Mouse (Mus musculus) large intestine, adult 2 months (tissue): ENCODE data around the gene Krtap28-13. TPM values are rescaled to one million over a fixed set of nuclear protein-coding genes. Genes with fewer than 3 reads are reported as not detected.

Experiments used
- DNase-seq: peaks from one replicate; pipeline ENCODE4 v3.0.0-alpha.2; 2012; ENCODE audit warnings: low read depth, low spot score
- WGBS: fragments of 180-500 bp; shearing (Covaris S2); methylation state at CpG from one replicate; pipeline ENCODE4 v1.1.7; 2018; 5-methylcytosine and 5-hydroxymethylcytosine counted together
- polyA plus RNA-seq: library from polyadenylated mRNA; depleted of rRNA; stranded (reverse); fragments of >200 nt; gene quantifications from 2 replicates; pipeline ENCODE4 v1.2.3, GENCODE M21; 2012; rRNA removed

Krtap28-13 gene
- polyA plus RNA-seq, 1 experiment, result not detected

DNA sequence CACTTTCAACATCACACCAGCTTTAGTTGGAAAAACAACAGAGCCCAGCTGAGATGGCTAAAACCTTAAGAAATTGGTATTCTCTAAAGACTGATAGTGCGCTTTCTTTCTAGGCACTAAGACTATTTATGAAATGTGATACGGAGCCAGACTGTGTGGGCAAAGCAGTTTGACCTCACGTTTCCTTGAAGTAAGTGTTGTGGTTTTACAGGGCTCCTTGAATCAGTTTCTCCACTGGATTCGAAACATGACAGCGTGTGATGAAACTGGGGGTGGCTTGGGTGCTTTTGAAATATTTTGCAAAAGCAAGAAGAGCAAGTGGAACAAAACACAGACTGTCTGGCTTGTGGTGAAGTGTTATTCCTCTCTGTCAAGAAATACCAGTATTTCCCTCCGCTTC, 16.3 kb downstream of the Krtap28-13 start:
- no peak for DNase-seq
- 77% methylated on average over 6 of the region's 6 CpGs for WGBS

DNA sequence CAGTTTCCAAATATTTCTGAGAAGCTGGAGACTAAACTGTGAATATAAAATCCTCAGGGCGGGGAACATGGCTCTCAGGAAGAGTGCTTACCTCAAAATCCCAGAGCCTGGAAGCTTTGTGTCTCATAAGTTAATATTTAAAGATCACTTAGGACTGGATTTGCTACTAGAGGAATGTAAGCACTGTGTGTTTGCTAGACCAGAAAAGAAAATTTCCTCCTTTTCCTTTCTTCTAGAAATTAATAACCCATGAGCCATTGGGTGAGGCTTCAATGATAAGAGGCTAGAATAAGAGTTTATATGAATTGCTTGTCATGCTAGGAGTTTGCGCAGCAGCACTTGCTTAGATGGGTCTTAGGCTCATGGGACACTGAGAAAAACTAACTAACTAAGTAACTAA, 24.1 kb downstream of the Krtap28-13 start:
- 53% methylated on average over 2 of the region's 2 CpGs for WGBS
- DNase-seq, result no peak

DNA sequence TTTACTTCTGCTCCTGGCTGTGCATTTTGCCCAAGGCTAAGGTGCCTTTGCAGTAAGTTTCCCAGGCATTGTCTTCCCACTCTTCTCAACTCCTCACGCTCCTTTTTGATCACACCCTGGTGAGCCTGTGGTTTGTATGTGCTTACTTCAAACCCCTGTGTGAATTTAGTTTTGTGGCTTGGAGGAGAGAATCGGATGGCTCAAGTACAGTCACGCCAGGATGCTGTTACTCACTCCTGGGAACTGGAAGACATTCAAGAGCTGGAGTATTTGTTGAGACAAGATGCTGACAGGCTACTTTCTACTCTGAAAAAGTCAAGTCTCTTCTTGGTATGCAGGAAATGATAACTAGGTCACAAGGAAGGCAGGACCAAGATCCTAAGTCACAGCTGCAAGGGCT, 30.5 kb downstream of the Krtap28-13 start:
- no peak for DNase-seq
- WGBS, result 77% methylated on average over 3 of the region's 3 CpGs

DNA sequence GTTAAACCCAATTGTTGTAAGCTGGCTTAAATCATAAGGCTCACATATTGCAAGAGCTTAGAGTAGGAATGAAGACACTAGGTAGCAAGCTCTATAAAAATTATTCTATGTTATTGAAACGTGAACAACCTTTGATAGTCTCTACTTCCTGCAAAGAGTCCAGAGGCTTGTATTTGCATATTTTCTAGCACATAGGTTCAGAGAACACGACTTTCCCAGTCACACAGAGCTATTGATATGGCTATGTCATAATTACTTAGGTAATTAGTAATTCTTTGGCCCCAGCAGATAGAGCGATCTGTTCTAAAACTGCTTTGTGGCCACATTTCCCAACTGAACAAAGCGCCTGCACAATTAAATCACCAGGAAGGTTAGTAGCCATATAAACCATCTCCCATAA, 36.2 kb downstream of the Krtap28-13 start:
- no peak for DNase-seq
- 80% methylated on average over 4 of the region's 4 CpGs for WGBS

DNA sequence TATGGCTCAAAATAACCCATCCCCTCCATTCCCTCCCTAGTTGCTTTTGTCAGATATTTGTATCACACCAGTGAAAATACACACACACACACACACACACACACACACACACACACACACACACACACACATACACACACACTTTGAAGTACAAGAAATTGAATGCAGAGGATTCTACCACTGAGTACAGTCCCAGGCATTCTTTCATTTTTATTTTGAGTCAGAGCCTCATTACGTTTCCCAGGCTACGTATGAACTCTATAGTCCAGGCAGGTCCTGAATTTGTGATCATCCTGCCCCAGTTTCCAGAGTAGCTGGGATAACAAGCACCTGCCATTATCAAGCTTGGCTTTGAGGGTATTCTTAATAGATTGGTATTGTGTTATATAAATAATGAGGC, 38.4 kb downstream of the Krtap28-13 start:
- WGBS, result 77% methylated on average over 2 of the region's 2 CpGs
- no peak for DNase-seq

DNA sequence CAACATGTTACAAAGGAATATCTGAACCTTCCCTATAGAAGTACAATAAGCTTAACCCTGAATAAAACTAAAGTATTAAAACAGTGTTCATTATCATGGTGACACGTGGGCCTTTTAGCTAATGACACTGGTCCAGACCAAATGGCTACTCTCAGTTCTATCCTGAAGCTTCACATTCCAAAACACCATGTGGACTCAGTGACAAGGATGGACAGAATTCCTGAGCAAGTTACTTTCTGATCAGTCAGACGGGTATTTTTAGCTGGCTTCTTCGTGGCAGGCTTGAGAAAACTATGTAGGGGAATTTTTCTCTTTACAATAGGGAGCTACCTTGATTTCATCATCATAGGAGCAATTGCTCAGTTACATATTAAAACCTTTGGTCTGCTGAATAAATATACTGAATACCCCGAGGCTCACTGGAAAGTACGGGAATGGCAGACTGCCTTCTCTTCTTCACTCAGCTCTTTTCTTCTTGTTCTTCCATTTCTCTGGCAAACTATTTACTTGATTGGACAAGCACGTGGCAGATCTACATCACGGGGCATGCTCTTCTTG, 38.9 kb downstream of the Krtap28-13 start:
- no peak for DNase-seq
- 36% methylated on average over 7 of the region's 7 CpGs for WGBS

DNA sequence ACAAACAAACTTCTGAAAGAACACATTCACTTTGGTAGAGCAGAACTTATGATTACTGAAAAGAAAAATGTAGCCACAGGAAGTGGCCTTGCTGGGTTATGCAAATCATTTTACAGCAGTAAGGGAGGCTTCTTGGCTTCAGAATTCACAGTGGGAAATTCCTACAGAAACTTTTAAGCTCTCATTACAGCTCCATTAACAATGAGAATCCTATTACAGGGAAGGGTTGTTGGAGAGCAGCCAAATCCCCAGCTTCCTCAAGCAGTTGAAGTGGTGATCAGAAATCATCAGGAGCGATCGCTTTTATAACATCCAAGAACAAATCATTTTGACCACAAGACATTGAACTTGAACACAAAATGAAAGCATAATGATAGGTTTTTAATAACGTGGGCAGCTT, 41.2 kb downstream of the Krtap28-13 start:
- no peak for DNase-seq
- WGBS, result 15% methylated on average over 3 of the region's 3 CpGs

DNA sequence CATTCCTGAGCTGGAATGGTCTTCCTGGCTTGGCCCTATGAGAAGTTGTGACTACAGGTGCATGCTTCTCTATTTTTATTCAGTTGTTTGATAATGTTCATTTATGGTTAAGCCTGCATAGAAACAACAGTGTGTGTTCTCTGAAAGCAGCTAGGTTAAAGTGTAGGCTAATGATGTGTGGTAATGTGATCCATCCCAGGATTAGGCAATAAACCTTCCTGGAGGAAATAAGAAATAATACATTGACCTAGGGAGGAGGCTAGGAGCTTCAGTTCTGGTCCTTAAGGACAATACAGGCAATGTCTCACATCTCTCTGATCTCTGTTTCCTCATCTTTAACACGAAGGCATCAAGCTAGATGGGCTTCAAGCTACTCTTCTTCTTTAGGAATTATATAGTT, 44.7 kb downstream of the Krtap28-13 start:
- DNase-seq, result no peak
- 25% methylated on average over 1 of the region's 1 CpGs for WGBS

DNA sequence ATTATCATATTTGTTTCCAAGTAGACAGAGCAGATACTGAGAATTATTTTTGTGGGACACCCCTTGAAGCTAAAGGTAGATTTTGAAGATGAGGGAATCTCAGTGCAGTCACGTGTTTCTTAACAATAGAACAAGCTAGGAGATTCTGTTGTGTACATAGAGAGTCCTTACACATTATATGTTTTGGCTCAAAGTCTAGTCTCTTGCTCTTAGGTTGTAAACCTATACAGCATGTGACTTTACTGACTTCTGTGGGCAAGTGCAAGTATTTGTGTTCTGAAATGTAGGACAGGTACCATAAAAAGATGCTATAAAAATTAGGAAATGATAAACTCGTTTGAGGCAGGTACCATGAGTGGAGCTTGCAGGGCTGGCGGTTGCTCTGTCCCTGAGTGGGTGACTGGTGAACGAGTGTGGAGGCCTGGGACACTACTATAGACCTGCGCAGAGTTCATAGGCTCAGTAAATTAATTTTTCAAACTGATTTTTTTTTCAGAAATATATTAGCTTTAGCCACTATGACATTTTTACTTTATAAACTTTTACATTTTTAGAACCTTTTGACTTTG, 46.8 kb downstream of the Krtap28-13 start:
- 29% methylated on average over 5 of the region's 5 CpGs for WGBS

DNA sequence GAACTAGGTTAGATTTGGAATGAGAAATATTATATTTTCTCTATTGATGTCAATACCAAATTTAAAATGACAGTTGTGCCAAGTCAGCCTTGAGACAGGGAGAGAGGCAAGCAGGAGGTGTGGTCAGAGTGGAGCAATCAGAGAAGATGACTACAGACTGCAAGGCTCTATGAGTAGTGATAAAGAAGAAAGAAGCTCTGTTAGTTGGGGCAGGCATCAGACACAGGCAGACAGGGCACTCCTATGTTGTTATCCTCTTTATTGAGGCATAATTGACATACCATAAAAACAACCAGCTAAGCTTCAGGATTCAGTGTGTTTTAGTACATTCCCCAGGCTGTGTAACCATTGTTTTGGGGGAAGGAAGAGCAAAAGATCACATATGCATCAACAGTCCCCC, 50.3 kb downstream of the Krtap28-13 start:
- DNase-seq, result no peak

More for the DNA sequence above, 46.8 kb downstream of the Krtap28-13 start:
- DNase-seq, result no peak

Other genes with a start within 250 kb of the Krtap28-13 start
- 35.2 and 46.2 TPM in 2 replicates for gene Agfg1, start 221.4 kb upstream of the Krtap28-13 start, polyA plus RNA-seq
- gene A030005L19Rik, start 147.6 kb upstream of the Krtap28-13 start, polyA plus RNA-seq, result 0.74 and 1.2 TPM in 2 replicates
- not detected in 2 replicates for gene A030014E15Rik, start 136.0 kb upstream of the Krtap28-13 start, polyA plus RNA-seq
- not detected in 2 replicates for gene Gm6217, start 129.5 kb upstream of the Krtap28-13 start, polyA plus RNA-seq
- gene A030003K21Rik, start 117.5 kb upstream of the Krtap28-13 start, polyA plus RNA-seq, result not detected in 2 replicates
- gene Gm7544, start 104.9 kb upstream of the Krtap28-13 start, polyA plus RNA-seq, result not detected in 2 replicates
- gene Gm47955, start 100.6 kb upstream of the Krtap28-13 start, polyA plus RNA-seq, result not detected in 2 replicates
- gene Gm47959, start 60.4 kb upstream of the Krtap28-13 start, polyA plus RNA-seq, result not detected in 2 replicates
- 0.12 and 0.60 TPM in 2 replicates for gene Slc19a3, start 22.5 kb upstream of the Krtap28-13 start, polyA plus RNA-seq
- gene Krtap28-10, start 18.4 kb upstream of the Krtap28-13 start, polyA plus RNA-seq, result not detected in 2 replicates
- gene Gm47969, start 16.0 kb upstream of the Krtap28-13 start, polyA plus RNA-seq, result not detected in 2 replicates
- not detected in 2 replicates for gene A030005K14Rik, start 1.6 kb upstream of the Krtap28-13 start, polyA plus RNA-seq
- gene Ccl20, start 55.8 kb downstream of the Krtap28-13 start, polyA plus RNA-seq, result 3.6 and 6.0 TPM in 2 replicates
- not detected in 2 replicates for gene Daw1, start 98.8 kb downstream of the Krtap28-13 start, polyA plus RNA-seq